Mouse (Mus musculus) retina, postnatal 1 day (tissue): ENCODE results near the gene 4933417A18Rik.
"Not testable (repeated sequence)": the region's sequence is repeated elsewhere in the genome, so short reads cannot be mapped to it uniquely, and the experiment has no call there.

Experiments
- DNase-seq: peaks from one replicate; pipeline ENCODE4 v3.0.0-alpha.2; 2012

Gene 4933417A18Rik

GRCm38 (mm10) chr13:34976116-34976515 lies 51.9 kb downstream of the 4933417A18Rik start:
- no peak for DNase-seq

DNA sequence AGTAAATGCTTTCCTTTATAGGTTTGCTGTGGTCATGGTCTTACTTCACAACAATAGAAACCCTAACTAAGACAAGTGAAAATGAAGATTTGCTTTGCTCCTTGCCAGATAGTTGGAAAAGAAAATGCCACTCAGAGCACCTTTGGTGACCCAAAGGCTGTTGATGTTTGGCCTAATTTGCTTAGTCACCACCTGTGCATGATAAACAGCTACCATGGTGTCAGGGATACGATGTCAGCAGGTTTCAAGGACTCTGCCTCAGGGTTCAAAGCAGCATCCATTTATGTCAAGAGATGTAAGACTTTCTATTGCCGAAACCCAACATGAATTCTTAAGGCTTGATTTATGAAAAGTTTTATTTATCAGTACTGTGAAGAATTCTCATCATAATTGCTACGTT lies 53.2 kb downstream of the 4933417A18Rik start:
- DNase-seq = no peak

- DNase-seq = not testable (repeated sequence)
These were observed 54.4 kb downstream of the 4933417A18Rik start for GRCm38 (mm10) chr13:34978635-34979034.

- DNase-seq = not testable (repeated sequence)
These were observed 59.3 kb downstream of the 4933417A18Rik start for GRCm38 (mm10) chr13:34983479-34983878.

DNA sequence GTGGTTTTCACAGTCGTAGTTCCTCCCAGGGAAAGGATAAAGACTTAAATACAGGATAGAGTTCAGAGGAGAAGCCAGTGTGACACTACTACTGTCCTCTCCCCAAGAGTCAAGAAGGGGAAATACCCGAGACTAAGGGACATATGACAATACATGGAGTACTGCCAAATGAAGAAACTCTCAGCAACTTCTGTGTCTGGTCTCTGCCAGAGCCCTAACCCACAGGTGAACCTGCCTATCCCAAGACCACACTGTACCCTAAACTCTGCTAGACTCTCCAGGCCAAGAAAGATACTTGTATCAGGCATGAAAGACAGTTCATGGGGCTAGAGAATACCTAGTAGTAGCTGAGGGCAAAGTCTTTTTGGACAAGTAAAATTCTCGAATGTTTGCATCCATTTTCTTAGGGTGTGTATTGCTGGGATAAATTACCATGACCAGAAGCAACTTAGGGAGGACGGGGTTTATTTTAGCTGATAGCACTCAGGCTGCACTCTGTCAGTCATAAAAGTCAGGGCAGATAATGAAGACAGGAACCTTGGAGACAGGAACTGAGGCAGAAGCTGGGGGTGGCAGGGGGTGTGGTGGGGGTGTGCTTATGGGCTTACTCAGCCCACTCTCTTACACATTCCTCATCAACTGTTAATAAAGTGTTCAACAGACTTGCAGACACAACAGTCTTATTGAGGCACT lies 67.5 kb downstream of the 4933417A18Rik start:
- no peak for DNase-seq

- no peak for DNase-seq
These were observed 68.9 kb downstream of the 4933417A18Rik start for GRCm38 (mm10) chr13:34993085-34993484.

GRCm38 (mm10) chr13:34993595-34993982 lies 69.4 kb downstream of the 4933417A18Rik start:
- DNase-seq = no peak

DNA sequence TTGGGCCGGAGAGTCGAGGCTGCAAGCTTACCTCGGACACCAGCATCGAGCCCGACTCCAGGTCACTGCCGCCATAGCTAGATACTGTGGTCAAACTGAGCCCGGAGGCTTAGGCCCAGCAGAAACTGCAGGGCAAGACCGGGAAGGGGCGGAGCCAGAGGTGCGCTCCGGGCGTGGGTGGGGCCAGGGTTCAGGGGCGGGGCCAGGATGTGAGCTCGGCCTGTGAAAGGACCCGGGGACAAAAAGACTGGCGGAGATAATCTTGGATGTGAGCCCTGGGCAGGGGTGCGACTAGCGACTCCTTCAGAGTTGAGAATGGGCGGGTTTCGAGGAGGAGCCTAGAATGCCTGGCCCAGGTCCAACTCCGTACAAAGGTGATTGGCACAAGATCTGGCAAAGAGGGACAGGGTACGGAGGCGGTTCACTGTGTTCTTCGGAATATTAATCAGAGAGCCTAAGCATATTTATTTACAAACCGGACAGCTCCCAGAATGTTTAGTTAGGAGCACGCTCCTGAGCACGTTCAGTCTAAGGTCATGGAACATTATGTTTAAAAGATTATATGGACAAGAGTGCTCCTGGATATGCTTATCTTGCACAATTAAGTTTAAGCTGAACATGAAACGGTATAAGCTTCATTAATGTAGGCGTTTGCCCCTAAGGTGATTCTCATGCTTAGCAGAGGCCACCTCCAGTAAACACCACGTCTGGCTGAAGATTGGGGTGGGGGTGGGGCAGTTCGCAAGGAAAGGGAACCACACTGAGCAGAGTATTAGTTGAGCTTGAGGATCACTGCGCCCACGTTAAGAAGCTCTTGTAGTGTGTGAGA lies 70.0 kb downstream of the 4933417A18Rik start:
- peak; percentile 97 for DNase-seq

DNA sequence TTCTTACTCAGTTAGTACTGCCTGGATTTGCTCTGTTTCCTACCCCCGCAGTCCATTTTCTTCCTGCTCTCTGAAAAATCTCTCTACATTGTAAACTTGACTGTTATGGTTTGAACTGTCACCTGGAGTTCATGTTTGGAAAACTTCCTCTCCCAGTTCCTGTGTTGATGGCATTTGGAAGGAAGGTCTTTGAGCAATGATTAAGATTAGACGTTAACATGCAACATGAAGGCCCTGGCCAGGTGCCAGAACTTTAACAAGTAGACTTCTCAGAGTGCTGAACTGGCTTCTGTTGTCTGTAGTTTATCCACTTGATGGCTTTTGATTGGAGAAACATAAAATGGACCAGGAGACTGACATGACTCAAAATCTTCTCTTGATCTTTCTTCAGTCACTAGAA lies 71.7 kb downstream of the 4933417A18Rik start:
- no peak for DNase-seq
